Mouse (Mus musculus) kidney, embryonic 16.5 days (tissue): ENCODE measurements around the gene Rassf8. TPM values are rescaled to one million over a fixed set of nuclear protein-coding genes. Genes with fewer than 3 reads are reported as not detected.
A peak's percentile ranks its signal among the peaks of the same experiment; 100 is the strongest.

ENCODE experiments used
- ATAC-seq: fragments of 200-750 bp; cut with Nextera tagmentation; 2 replicates; pipeline ENCODE4 v1.8.0; 2017; ENCODE audit warnings: moderate TSS enrichment; ENCODE audit not compliant: low FRiP score, low TSS enrichment
- H3K27ac ChIP-seq: fragments of 300-500 bp; sonication (generic); 2 replicates; pipeline ENCODE4 v1.5.1; 2014; ENCODE audit warnings: low read length
- H3K27me3 ChIP-seq: fragments of 300-500 bp; sonication (generic); 2 replicates; pipeline ENCODE4 v1.6.1; 2014; ENCODE audit warnings: low read length, control low read depth, mixed read lengths; ENCODE audit not compliant: insufficient read depth
- H3K36me3 ChIP-seq: fragments of 300-500 bp; sonication (generic); 2 replicates; pipeline ENCODE4 v1.6.1; 2014; ENCODE audit warnings: low read length, control low read depth, mixed read lengths; ENCODE audit not compliant: insufficient read depth
- H3K4me1 ChIP-seq: fragments of 300-500 bp; sonication (generic); 2 replicates; pipeline ENCODE4 v1.6.1; 2014; ENCODE audit warnings: low read length, control low read depth, mixed read lengths; ENCODE audit not compliant: insufficient read depth
- H3K4me2 ChIP-seq: fragments of 300-500 bp; sonication (generic); replicated peaks from 2 replicates; pipeline ENCODE4 v1.6.1; 2014; ENCODE audit warnings: low read depth, low read length
- H3K4me3 ChIP-seq: fragments of 300-500 bp; sonication (generic); 2 replicates; pipeline ENCODE4 v1.5.1; 2014; ENCODE audit warnings: mild to moderate bottlenecking, low read length
- H3K9ac ChIP-seq: fragments of 300-500 bp; sonication (generic); replicated peaks from 2 replicates; pipeline ENCODE4 v1.6.1; 2014; ENCODE audit warnings: low read length
- H3K9me3 ChIP-seq: fragments of 300-500 bp; sonication (generic); 2 replicates; pipeline ENCODE4 v1.6.1; 2016; ENCODE audit warnings: low read length, control low read depth
- WGBS: fragments of 180-500 bp; shearing (Covaris S2); extraction: QIAGEN DNeasy Blood & Tissue Kit; methylation state at CpG from one replicate; pipeline ENCODE4 v1.1.7; 2014; 5-methylcytosine and 5-hydroxymethylcytosine counted together
- polyA plus RNA-seq: library from polyadenylated mRNA; unstranded; fragments of >200 nt; fragmentation: Nextera tagmentation; extraction: Ambion mirVana; gene quantifications from 2 replicates; pipeline ENCODE4 v1.2.1, GENCODE M21; 2015

Gene Rassf8
- polyA plus RNA-seq, 1 experiment from 2014 or later, result 4.6 TPM

DNA sequence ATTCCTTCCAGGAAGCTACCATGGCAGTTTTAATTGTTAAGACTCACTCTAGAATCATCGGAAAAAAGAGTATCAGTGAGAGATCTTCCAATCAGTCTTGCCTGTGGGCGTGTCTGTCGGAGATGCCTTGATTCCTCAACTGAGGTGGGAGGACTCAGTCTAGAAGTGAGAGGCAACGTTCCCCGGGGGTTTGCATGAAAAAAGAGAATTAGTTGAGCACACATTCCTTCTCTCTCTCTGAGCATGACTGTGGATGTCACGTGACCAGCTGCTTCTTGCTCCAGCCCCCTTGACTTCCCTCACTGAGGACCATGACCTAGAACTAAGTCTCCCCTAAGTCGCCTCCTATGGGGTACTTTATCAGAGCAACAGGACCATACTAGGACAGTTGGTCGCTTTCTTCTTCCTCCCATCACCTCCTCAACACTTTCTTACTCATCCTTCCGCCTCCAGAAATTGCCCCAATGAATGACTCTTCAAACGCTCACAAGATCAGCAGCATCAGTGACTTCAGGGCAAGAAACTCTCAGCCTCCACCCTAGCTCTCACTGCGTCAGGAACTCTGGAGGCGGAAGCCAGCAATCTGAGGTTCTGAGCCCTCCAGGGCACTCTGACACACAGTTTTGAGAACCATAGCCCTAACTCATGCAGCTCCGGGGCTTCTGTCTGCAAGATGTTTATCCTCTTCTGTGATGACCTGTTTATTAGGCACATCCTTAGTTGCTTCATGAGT, 23.3 kb upstream of the Rassf8 start:
- Histone ChIP-seq H3K27me3 (no peaks in the 10 kb centered on the region), H3K27ac (no peak overlapping the region), H3K36me3 (no peaks in the 10 kb centered on the region), H3K4me1 (no peaks in the 10 kb centered on the region), H3K9me3 (no peaks in the 10 kb centered on the region), H3K4me2 (no peak overlapping the region), H3K9ac (no peak overlapping the region), H3K4me3 (no peak overlapping the region)
- no peak for ATAC-seq
- 76% methylated on average over 13 of the region's 13 CpGs for WGBS

- Histone ChIP-seq H3K9ac (no peak overlapping the region), H3K36me3 (no peaks in the 10 kb centered on the region), H3K4me1 (no peaks in the 10 kb centered on the region), H3K27ac (no peak overlapping the region), H3K27me3 (no peaks in the 10 kb centered on the region), H3K9me3 (no peaks in the 10 kb centered on the region), H3K4me3 (no peak overlapping the region), H3K4me2 (no peak overlapping the region)
- WGBS, result 55% methylated on average over 10 of the region's 10 CpGs
- no peak for ATAC-seq
Measured at GRCm38 (mm10) chr6:145725849-145726248, 20.7 kb upstream of the Rassf8 start.

DNA sequence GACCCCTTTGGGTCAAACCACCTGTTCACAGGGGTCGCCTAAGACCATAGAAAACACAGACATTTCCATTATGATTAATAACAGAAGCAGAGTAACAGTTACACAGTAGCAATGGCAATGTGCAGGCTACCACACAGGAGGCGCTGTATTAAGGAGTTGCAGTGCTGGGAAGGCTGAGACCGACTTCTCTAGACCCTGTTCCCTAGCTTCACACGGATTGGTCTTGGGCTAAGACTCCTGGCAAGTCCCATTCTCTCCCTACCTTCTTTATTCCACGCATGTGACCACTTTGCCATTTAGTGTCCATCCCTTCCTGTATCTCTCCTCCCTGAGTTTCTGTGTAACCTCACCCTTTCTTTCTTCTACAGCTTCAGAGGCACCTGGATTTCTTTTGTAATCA, 19.6 kb upstream of the Rassf8 start:
- H3K27me3 ChIP-seq, result no peaks in the 10 kb centered on the region
- no peak overlapping the region for H3K4me2 ChIP-seq
- no peak overlapping the region for H3K4me3 ChIP-seq
- H3K36me3 ChIP-seq, result no peaks in the 10 kb centered on the region
- no peak overlapping the region for H3K9ac ChIP-seq
- WGBS, result 54% methylated on average over 5 of the region's 5 CpGs
- H3K27ac ChIP-seq, result no peak overlapping the region
- no peaks in the 10 kb centered on the region for H3K4me1 ChIP-seq
- H3K9me3 ChIP-seq, result no peaks in the 10 kb centered on the region
- no peak for ATAC-seq

DNA sequence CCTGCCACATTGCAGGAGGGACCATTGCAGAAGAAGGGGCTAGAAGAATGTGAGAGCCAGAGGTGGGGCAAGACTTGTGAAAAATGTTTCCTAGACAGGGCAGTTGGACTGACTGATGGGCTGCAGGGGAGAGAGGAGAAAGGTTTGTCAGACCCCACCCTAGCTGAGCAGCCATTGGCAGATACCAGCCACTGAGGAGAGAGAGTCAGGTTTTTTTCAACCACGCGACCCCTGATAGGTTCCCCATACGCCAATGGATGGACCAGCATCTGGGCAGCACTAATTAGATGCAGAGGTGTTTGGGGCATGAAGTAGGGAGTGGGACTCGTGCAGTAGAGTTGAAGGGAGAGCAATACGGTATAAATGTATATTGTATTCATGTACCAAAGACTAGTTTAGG, 13.7 kb upstream of the Rassf8 start:
- no peaks in the 10 kb centered on the region for H3K9me3 ChIP-seq
- H3K9ac ChIP-seq, result no peak overlapping the region
- H3K4me2 ChIP-seq, result no peak overlapping the region
- H3K27ac ChIP-seq, result no peak overlapping the region
- no peaks in the 10 kb centered on the region for H3K36me3 ChIP-seq
- no peaks in the 10 kb centered on the region for H3K27me3 ChIP-seq
- WGBS, result 67% methylated on average over 5 of the region's 5 CpGs
- H3K4me1 ChIP-seq, result peaks cover 3% of the 10 kb centered on the region; the same call in 1 of the 2 replicates
- no peak for ATAC-seq
- H3K4me3 ChIP-seq, result no peak overlapping the region

- Histone ChIP-seq H3K27ac (no peak overlapping the region), H3K9me3 (no peaks in the 10 kb centered on the region), H3K9ac (no peak overlapping the region), H3K27me3 (no peaks in the 10 kb centered on the region), H3K4me2 (no peak overlapping the region), H3K4me1 (peaks cover 3% of the 10 kb centered on the region; the same call in 1 of the 2 replicates), H3K36me3 (no peaks in the 10 kb centered on the region), H3K4me3 (no peak overlapping the region)
- WGBS, result 69% methylated on average over 4 of the region's 4 CpGs
- no peak for ATAC-seq
Measured at GRCm38 (mm10) chr6:145733276-145733675, 13.3 kb upstream of the Rassf8 start.

DNA sequence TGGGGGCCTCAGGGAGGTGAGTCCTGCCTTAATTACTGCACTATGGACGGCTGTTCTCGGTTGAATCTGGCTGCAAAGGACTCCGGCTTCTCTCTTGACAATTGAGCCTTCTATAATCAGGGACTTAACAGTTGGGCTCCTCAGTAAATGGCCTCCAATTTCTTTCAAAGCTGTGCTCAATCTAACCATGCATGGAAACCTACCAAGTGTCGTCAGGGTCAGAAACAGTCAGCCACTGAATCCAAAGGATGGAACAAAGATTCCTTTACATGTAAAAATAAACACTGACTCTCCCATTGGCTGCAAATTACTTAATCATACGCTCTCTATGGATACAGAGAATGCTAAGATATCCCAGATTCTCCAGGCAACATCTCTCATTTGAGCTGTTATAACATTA, 12.6 kb upstream of the Rassf8 start:
- Histone ChIP-seq H3K4me2 (no peak overlapping the region), H3K9me3 (no peaks in the 10 kb centered on the region), H3K4me1 (peaks cover 3% of the 10 kb centered on the region; the same call in 1 of the 2 replicates), H3K9ac (no peak overlapping the region), H3K27ac (no peak overlapping the region), H3K27me3 (no peaks in the 10 kb centered on the region), H3K4me3 (no peak overlapping the region), H3K36me3 (no peaks in the 10 kb centered on the region)
- 46% methylated on average over 5 of the region's 5 CpGs for WGBS
- ATAC-seq, result no peak

GRCm38 (mm10) chr6:145736099-145736498, 10.4 kb upstream of the Rassf8 start:
- 77% methylated on average over 2 of the region's 2 CpGs for WGBS
- H3K4me3 ChIP-seq, result no peak overlapping the region
- ATAC-seq, result no peak

GRCm38 (mm10) chr6:145739231-145739630, 7.3 kb upstream of the Rassf8 start:
- no peaks in the 10 kb centered on the region for H3K27me3 ChIP-seq
- peaks cover 6% of the 10 kb centered on the region; the same call in 1 of the 2 replicates for H3K9me3 ChIP-seq
- no peaks in the 10 kb centered on the region for H3K4me1 ChIP-seq
- H3K4me3 ChIP-seq, result no peak overlapping the region
- ATAC-seq, result no peak
- H3K36me3 ChIP-seq, result no peaks in the 10 kb centered on the region
- no peak overlapping the region for H3K27ac ChIP-seq
- H3K9ac ChIP-seq, result no peak overlapping the region
- WGBS, result 77% methylated on average over 6 of the region's 6 CpGs
- H3K4me2 ChIP-seq, result no peak overlapping the region

More at GRCm38 (mm10) chr6:145736099-145736498, 10.4 kb upstream of the Rassf8 start:
- Histone ChIP-seq H3K9me3 (peaks cover 3% of the 10 kb centered on the region; the same call in 1 of the 2 replicates), H3K27me3 (no peaks in the 10 kb centered on the region), H3K4me1 (peaks cover 3% of the 10 kb centered on the region; the same call in 1 of the 2 replicates), H3K4me2 (no peak overlapping the region), H3K36me3 (no peaks in the 10 kb centered on the region), H3K9ac (no peak overlapping the region), H3K27ac (no peak overlapping the region)

DNA sequence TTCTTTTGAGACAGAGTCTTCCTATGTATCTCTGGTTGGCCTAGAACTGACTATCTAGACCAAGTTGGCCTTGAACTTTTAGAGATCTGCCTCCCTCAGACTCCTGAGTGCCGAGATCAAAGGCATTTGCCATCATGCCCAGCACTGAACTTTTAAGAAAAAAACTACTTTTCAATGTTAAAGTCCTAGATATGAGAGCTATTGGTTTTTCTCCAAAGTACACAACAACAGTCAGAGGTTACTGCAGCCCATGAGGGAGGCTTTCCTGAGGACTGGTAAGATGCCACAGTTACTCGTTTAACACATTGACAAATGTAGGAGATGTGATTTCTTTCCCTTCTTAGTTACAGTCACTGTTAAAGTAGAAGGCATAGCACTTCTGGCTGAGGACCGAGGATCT, 6.5 kb upstream of the Rassf8 start:
- WGBS, result 64% methylated on average over 3 of the region's 3 CpGs
- Histone ChIP-seq H3K4me3 (no peak overlapping the region), H3K27me3 (no peaks in the 10 kb centered on the region), H3K4me1 (no peaks in the 10 kb centered on the region), H3K36me3 (no peaks in the 10 kb centered on the region), H3K27ac (no peak overlapping the region), H3K9ac (no peak overlapping the region), H3K4me2 (no peak overlapping the region), H3K9me3 (peaks cover 6% of the 10 kb centered on the region; the same call in 1 of the 2 replicates)
- ATAC-seq, result no peak

DNA sequence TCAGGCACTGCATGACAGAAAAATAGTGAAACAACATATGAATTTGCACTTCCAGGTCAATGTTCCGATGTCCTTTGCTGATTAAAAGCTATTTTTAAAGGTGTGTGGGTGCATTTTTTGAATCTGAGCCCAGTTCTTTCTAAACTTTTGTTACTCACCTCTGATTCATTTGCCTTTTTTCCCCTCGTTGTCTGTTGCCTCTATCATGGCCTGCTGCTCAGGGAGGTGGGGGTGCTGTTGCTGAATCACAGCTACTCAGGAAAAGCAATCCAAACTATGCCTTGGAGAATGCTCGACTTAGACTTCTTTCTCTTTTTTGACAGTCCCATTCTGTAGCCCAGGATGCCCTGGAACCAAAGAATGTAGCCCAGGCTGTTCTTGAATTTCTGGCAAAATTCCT, 1.3 kb upstream of the Rassf8 start:
- no peak for ATAC-seq
- 0 out of 2 replicates have a peak overlapping the region, but pooled peaks have one; percentile 78 for H3K4me2 ChIP-seq
- 36% methylated on average over 3 of the region's 3 CpGs for WGBS
- H3K36me3 ChIP-seq, result 0 out of 2 replicates have a peak, but pooled peaks cover under 1% of the 10 kb centered on the region
- peak overlapping the region; percentile 95 for H3K27ac ChIP-seq
- H3K27me3 ChIP-seq, result no peaks in the 10 kb centered on the region
- no peak overlapping the region for H3K9ac ChIP-seq
- peaks cover 6% of the 10 kb centered on the region; the same call in 1 of the 2 replicates for H3K9me3 ChIP-seq
- peaks cover 14% of the 10 kb centered on the region; the same call in 1 of the 2 replicates for H3K4me1 ChIP-seq
- H3K4me3 ChIP-seq, result no peak overlapping the region
